Mouse (Mus musculus) thymus, postnatal 0 days (tissue): ENCODE measurements around the gene Dnajb9. TPM values are rescaled to one million over a fixed set of nuclear protein-coding genes. Genes with fewer than 3 reads are reported as not detected.

Experiments
- microRNA-seq: library from miRNA; unstranded; fragments of <30 nt; microRNA quantifications from one replicate; pipeline ENCODE4, GENCODE M21; 2016; ENCODE audit warnings: borderline number of aligned reads
- polyA plus RNA-seq: library from polyadenylated mRNA; unstranded; fragments of >200 nt; fragmentation: Nextera tagmentation; extraction: Ambion mirVana; gene quantifications from 2 replicates; pipeline ENCODE4 v1.2.1, GENCODE M21; 2015

Dnajb9 gene
- polyA plus RNA-seq, 1 experiment from 2014 or later = 20.0 TPM

Small RNA genes lying within 50 kb of the gene (microRNA-seq; reads per million reads assigned to microRNA genes)
- gene Mir5627 = not detected

Other genes starting within 250 kb of the Dnajb9 start
- 49.1 and 51.5 TPM in 2 replicates for gene Pnpla8, start 11.0 kb upstream of the Dnajb9 start, polyA plus RNA-seq
- 1.9 and 2.9 TPM in 2 replicates for gene Nrcam, start 118.6 kb upstream of the Dnajb9 start, polyA plus RNA-seq